8 mouse cellular contexts compared by ENCODE assay signal in the genomic region with DNA sequence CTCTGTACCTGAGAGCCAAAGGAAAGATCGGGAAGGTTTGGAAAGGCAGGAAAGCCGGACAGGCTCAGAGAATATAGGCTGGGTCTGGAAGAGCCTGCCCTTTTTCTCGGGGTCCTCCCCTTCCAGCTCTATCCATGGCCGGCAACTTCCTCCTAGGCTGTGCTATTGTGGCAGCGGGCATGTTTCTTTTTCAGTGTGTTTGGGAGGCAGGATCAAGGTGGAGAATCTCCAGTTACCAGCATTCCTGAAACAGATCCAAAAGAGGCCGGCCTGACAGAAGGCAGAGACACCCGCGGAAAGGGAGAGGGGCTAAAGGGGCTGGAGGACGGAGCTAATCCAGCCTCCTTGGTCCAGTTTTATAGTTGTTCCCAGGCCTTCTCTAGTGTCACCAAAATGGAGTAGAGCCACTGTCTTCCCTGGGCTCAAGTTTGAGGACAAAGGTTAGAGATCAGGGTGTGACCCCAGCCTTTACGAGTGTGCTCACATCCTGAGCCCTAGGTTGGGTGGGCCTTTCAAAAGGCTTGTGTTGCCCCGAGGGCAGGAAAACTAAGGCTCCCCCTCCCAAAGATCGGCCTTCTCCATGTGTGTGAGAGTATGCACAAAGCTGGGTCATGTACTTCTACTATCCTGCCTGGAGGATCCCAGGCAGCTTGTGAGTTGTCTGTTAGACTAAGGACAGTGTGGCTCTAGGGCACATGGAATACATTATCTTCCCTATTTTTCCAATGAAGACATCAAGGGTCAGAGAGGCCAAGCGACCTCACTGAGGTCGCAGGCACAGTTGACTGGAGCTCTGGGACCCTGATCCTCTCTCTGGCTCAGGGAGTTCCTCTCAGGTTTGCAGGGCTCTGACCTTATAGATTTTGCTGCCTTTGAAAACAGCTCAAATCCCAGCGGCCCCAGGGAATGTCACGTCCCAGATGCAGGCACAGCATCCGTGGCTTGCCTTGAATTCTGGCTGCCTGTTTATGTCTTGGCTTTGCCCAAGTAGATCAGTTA. TPM values are rescaled to one million over a fixed set of nuclear protein-coding genes. Genes with fewer than 3 reads are reported as not detected.
DNase-seq lines count a peak whose midpoint lies in the region; ATAC-seq lines count a peak whose summit lies in the region.

No protein-coding gene starts in this region.

- 13% methylated on average over 17 of the region's 17 CpGs for WGBS in kidney, embryonic 15.5 days
- WGBS in forebrain, embryonic 13.5 days, result 58% methylated on average over 17 of the region's 17 CpGs
- 38% methylated on average over 17 of the region's 17 CpGs for WGBS in neural tube, embryonic 14.5 days

- ATAC-seq in kidney, embryonic 15.5 days (replicated peaks; ENCODE audit: low FRiP score), result peak; percentile 37
- ATAC-seq in forebrain, embryonic 13.5 days, result no peak
- peak; percentile 44; the same call in 1 of the 2 replicates for ATAC-seq in neural tube, embryonic 14.5 days (ENCODE audit: low read depth)
- ATAC-seq in megakaryocyte-erythroid progenitor cell, adult 5-6 weeks (replicated peaks; ENCODE audit: low FRiP score, low TSS enrichment, poor library complexity, severe bottlenecking), result no peak

- peak overlapping the region; percentile 27 for H3K4me3 ChIP-seq in kidney, embryonic 15.5 days (replicated peaks)
- H3K4me3 ChIP-seq in forebrain, embryonic 13.5 days, result no peak overlapping the region
- no peak overlapping the region for H3K4me3 ChIP-seq in neural tube, embryonic 14.5 days (ENCODE audit: low read depth, low read length)

- H3K27ac ChIP-seq in kidney, embryonic 15.5 days, result peak overlapping the region; percentile 81
- H3K27ac ChIP-seq in forebrain, embryonic 13.5 days, result no peak overlapping the region
- H3K27ac ChIP-seq in neural tube, embryonic 14.5 days (ENCODE audit: low read depth, low read length), result peak overlapping the region; percentile 65; the same call in 1 of the 2 replicates

- no peaks in the 10 kb centered on the region for H3K36me3 ChIP-seq in kidney, embryonic 15.5 days
- no peaks in the 10 kb centered on the region for H3K36me3 ChIP-seq in forebrain, embryonic 13.5 days (ENCODE audit: poor library complexity, severe bottlenecking)
- H3K36me3 ChIP-seq in neural tube, embryonic 14.5 days (ENCODE audit: control insufficient read depth, insufficient read depth, low read length), result no peaks in the 10 kb centered on the region

- H3K4me1 ChIP-seq in kidney, embryonic 15.5 days, result peaks cover 41% of the 10 kb centered on the region
- H3K4me1 ChIP-seq in forebrain, embryonic 13.5 days, result peaks cover 19% of the 10 kb centered on the region
- H3K4me1 ChIP-seq in neural tube, embryonic 14.5 days (ENCODE audit: control insufficient read depth, insufficient read depth, low read length), result peaks cover 10% of the 10 kb centered on the region; the same call in 1 of the 2 replicates

- H3K27me3 ChIP-seq in kidney, embryonic 15.5 days, result no peaks in the 10 kb centered on the region
- peaks cover 3% of the 10 kb centered on the region; the same call in 1 of the 2 replicates for H3K27me3 ChIP-seq in forebrain, embryonic 13.5 days
- no peaks in the 10 kb centered on the region for H3K27me3 ChIP-seq in neural tube, embryonic 14.5 days (ENCODE audit: control insufficient read depth, insufficient read depth, low read length)

- no peak for DNase-seq in kidney, adult 11 months
- DNase-seq in kidney, postnatal 14 days, result peak; percentile 55
- no peak for DNase-seq in spleen, postnatal 10 days (ENCODE audit: low spot score in 2 of 2)
- DNase-seq in frontal cortex, postnatal 14 days (ENCODE audit: low spot score in 2 of 2), result no peak

- no peaks in the 10 kb centered on the region for H3K9me3 ChIP-seq in kidney, embryonic 15.5 days (replicated peaks)
- no peaks in the 10 kb centered on the region for H3K9me3 ChIP-seq in forebrain, embryonic 13.5 days (replicated peaks)
- H3K9me3 ChIP-seq in neural tube, embryonic 14.5 days (ENCODE audit: control insufficient read depth, low read length), result no peaks in the 10 kb centered on the region

- no peak overlapping the region for H3K9ac ChIP-seq in kidney, embryonic 15.5 days
- no peak overlapping the region for H3K9ac ChIP-seq in forebrain, embryonic 13.5 days
- H3K9ac ChIP-seq in neural tube, embryonic 14.5 days (replicated peaks; ENCODE audit: low read depth, low read length), result no peak overlapping the region

- peak overlapping the region; percentile 64 for H3K4me2 ChIP-seq in kidney, embryonic 15.5 days
- peak overlapping the region; percentile 57; the same call in 1 of the 2 replicates for H3K4me2 ChIP-seq in forebrain, embryonic 13.5 days
- H3K4me2 ChIP-seq in neural tube, embryonic 14.5 days (ENCODE audit: low read depth, low read length), result peak overlapping the region; percentile 40; the same call in 1 of the 2 replicates

RNA-seq across cellular contexts. Expression of gene Rbfox2, which starts 37.6 kb away (rescaled TPM):
- 41.6 and 47.7 TPM in 2 replicates for polyA plus RNA-seq in kidney, embryonic 15.5 days (2015; fragmentation: Nextera tagmentation; extraction: Ambion mirVana)
- polyA plus RNA-seq in forebrain, embryonic 13.5 days (2015; fragmentation: Nextera tagmentation; extraction: Ambion mirVana), result 116 and 122 TPM in 2 replicates
- polyA plus RNA-seq in neural tube, embryonic 14.5 days (2014; fragmentation: Nextera tagmentation; extraction: Ambion mirVana), result 159 and 208 TPM in 2 replicates
- total RNA-seq in megakaryocyte-erythroid progenitor cell, adult 5-6 weeks (2014; fragmentation: Nextera tagmentation), result 0.37 and 1.8 TPM in 2 replicates
- total RNA-seq in megakaryocyte-erythroid progenitor cell, adult 5-6 weeks (2017), result 0.28 and 1.4 TPM in 2 replicates

RNA-seq across cellular contexts. Expression of gene Apol7a, which starts 54.5 kb away (rescaled TPM):
- 0.06 TPM in 1 of 2 replicates, not detected in the other for polyA plus RNA-seq in kidney, embryonic 15.5 days (2015; fragmentation: Nextera tagmentation; extraction: Ambion mirVana)
- polyA plus RNA-seq in forebrain, embryonic 13.5 days (2015; fragmentation: Nextera tagmentation; extraction: Ambion mirVana), result not detected in 2 replicates
- not detected in 2 replicates for polyA plus RNA-seq in neural tube, embryonic 14.5 days (2014; fragmentation: Nextera tagmentation; extraction: Ambion mirVana)
- not detected in 2 replicates for total RNA-seq in megakaryocyte-erythroid progenitor cell, adult 5-6 weeks (2014; fragmentation: Nextera tagmentation)
- total RNA-seq in megakaryocyte-erythroid progenitor cell, adult 5-6 weeks (2017), result not detected in 2 replicates

Comparison
In these comparisons a context has a peak if more than half of its experiments do, and no peak if none do; other contexts are left out.
1. ATAC-seq: peak in kidney, embryonic 15.5 days (single experiment) and neural tube, embryonic 14.5 days (single experiment); none in forebrain, embryonic 13.5 days (single experiment) and megakaryocyte-erythroid progenitor cell, adult 5-6 weeks (single experiment).
2. Peak in every context shown above with its lines, with median percentiles within 50 percentile points of each other: H3K4me2 ChIP-seq.